Mouse (Mus musculus) kidney, postnatal 36 days (tissue): ENCODE measurements at regions not wholly inside any gene's neighbourhood (a gene's known extent, or its start where the extent isn't known, plus 50 kb on each side); places are given as distances from the start of the nearest gene placed in this dataset.

Source experiments
- DNase-seq, 2 experiments: peaks; one replicate each; pipeline ENCODE4 v3.0.0; 2021 to 2022; ENCODE audit warnings: mixed read lengths in 2 of 2

GRCm38 (mm10) chr14:119966666-119967065, 75.6 kb downstream of the Oxgr1 start:
- no peak for DNase-seq

GRCm38 (mm10) chr14:119965842-119966483, 76.3 kb downstream of the Oxgr1 start:
- DNase-seq = peak in 1 of 2 experiments; percentile 31

GRCm38 (mm10) chr14:119963741-119964140, 78.5 kb downstream of the Oxgr1 start:
- DNase-seq = no peak

GRCm38 (mm10) chr14:119953861-119954260, 88.4 kb downstream of the Oxgr1 start:
- no peak for DNase-seq

GRCm38 (mm10) chr14:119952877-119953624, 89.2 kb downstream of the Oxgr1 start:
- no peak for DNase-seq
